Mouse (Mus musculus) adrenal gland (tissue): ENCODE measurements around the gene Tlk1.

Experiments used
- intact Hi-C: fragments of 180-260 bp; cut with DNase I; formaldehyde crosslinking; loops from one replicate; pipeline ENCODE4 v1.15.1; 2025

Tlk1 gene

DNA sequence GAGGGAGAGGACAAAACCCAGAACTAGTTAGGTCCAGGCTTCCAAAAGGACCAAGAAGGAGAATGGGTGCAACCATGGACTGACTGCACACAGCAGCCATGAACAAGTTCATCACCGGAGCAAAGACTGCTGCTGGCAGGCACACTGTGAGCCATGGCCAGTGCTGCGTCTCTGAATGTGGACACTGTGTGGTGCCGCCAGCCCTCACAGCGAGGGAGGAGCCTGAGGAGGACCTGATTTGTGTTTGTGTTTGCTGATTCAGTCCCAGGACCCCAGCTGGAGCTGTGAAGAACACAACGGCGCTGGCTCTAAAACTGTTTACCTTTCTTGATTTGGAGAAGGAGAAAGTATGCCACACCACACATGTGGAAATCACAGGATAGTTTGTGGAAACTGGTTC, 22.9 kb downstream of the Tlk1 start:
- intact Hi-C loops: no loop called here

DNA sequence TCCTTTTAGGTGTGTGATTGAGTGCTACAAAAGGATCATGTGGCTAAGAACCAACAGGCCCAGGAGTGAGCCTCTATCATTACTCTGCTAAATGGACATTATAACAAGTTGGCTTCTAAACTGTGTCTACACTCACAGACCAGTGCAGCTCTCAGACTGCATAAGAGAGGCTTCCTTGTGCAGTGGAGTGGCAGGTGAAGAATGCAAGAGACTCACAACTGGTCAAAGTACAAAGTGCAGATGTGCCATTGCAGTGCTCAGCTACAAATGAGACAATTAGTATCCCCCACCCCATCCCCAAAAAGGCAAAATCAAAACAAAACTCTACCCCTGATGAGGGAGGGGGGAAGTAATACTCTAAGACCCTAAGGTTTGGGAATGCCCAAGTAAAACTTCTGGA, 24.0 kb downstream of the Tlk1 start:
- intact Hi-C loops: no loop called here

DNA sequence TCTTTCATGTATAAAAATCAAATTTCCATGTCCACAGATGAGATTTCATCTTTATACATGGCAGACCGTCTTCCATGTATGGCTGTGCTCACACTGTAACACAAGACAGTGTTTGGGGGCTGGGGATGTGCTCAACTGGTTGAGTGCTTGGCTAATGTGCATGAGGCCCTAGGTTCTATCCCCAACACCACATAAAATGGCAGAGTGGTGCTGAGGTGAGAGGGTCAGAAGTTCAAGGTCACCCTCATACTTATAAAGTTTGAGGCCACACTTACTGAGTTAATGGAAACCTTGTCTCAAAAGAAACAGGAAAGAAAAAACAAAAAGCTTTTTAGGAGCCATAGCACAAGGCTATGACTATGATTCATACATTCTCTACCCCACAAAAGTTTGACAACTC, 25.1 kb downstream of the Tlk1 start:
- intact Hi-C loops: no loop called here

DNA sequence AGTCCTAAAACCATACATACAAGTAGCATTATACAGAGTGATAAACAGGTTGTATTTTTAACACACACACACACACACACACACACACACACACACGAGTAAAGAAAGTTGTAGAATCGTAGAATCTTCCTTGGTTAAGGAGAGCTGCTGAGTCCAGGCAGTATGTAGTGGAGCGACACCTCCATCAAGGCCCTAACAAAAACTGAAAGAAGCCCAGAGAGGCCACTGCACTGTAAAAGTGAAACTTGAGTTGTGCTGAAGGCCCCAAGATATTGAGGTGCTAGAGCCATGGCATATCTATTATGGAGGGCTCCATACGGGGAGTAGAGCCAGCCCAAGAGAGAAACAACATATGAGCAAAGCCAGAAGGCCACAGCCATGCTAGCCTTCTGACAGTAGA, 32.3 kb downstream of the Tlk1 start:
- intact Hi-C loops: no loop called here

- intact Hi-C loops: no loop called here
Observed at GRCm38 (mm10) chr2:70790246-70790645, 35.3 kb downstream of the Tlk1 start.

DNA sequence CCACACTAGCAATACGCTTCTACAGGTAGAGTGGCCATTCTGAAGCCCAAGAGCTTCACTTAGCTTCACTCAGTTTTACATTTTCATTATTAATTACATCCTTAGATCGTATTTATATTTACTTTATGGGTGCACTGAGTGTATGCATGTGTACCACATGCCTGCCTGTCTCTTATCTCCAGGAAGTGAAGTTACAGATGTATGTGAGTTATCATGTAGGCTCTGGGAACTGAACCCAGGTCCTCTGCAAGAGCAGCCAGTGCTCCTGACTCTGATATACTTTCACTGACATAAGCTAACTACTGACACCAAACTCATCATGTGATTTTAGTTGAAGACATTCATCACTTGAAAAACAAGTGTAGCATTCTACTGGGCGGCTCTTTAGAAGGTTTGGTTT, 36.2 kb downstream of the Tlk1 start:
- intact Hi-C loops: no loop called here

GRCm38 (mm10) chr2:70784447-70784846, 41.1 kb downstream of the Tlk1 start:
- intact Hi-C loops: no loop called here

DNA sequence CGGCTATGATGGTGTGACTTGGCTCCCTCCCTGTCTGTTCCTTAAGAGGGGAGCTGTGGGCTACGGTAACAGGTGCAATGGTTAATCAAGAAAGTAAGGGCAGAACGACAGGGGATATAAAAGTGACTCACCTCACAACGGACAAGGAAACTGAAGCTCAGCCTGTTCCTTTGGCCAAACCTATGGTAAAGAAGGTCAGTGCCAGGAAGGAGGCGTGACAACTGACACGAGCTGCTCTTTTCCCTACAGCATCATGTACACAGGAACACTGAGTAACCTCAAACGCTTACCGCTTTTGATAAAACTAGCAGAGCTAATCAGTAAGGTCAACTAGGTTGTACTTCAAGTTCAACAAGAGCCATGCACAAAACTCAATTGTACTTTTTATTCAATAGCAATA, 42.0 kb downstream of the Tlk1 start:
- intact Hi-C loops: no loop called here

GRCm38 (mm10) chr2:70779634-70780033, 45.9 kb downstream of the Tlk1 start:
- intact Hi-C loops: loop anchor here (5.0 kb wide), 1 partner anchor 253 kb away; no protein-coding TSS in a partner anchor

DNA sequence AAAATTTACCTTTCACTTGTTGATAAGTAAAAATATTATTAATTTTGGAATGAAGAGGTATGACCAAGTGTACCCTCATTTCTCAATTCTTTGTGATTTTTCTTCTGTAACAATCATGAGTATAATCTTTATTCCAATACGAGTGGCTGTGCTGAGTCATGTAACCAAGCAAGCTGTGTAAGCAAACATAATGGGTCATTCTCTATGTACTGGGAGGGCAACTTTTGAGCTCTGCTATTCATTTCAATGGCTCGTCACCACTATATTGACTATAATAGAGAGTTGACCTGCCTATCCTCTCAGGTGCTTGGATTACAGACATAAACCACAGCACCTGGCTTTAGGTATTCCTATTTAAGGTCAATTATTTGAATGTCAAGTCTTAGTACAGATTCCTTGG, 48.8 kb downstream of the Tlk1 start:
- intact Hi-C loops: loop anchor here (5.0 kb wide), 1 partner anchor 256 kb away; no protein-coding TSS in a partner anchor

- intact Hi-C loops: no loop called here
Observed at GRCm38 (mm10) chr2:70764734-70765133, 60.8 kb downstream of the Tlk1 start.

DNA sequence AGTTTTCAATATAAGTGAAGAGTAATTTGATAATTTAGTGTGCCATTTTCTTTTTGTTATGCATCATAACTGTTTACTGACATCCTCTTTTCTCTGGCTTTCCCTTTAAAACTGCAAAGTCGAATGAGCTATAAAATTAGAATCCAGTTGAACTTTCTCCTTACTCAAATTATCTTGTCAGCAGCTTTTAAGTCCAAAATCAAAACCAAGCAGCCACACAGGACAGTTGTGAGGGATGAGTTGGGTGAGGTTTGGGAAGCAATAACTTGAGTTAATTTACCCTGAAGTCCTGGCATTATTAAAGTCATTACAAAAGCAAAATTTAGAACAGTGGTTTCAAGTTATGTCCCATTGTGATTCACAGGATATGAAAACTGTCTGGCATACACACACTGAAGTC, 62.8 kb downstream of the Tlk1 start:
- intact Hi-C loops: no loop called here

DNA sequence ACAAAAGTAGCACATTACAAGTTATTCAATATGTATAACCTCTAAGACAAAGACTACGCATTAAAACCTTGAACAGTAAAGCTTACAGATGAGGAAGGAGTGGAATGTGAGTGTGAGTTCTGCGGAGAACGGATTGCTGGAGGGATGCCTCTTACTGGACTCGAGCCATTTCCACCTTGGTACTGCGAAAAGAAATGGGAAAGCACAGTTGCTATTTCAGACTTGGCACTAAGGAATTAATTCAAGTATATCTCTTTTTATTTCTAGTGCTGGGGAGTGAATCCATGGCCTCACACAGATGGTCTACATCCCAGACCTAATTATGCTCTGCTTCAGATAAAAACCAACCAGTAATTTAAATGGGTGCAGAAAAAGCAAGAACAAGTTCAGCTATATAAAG, 73.4 kb downstream of the Tlk1 start:
- intact Hi-C loops: no loop called here

GRCm38 (mm10) chr2:70751655-70752054, 73.9 kb downstream of the Tlk1 start:
- intact Hi-C loops: no loop called here

DNA sequence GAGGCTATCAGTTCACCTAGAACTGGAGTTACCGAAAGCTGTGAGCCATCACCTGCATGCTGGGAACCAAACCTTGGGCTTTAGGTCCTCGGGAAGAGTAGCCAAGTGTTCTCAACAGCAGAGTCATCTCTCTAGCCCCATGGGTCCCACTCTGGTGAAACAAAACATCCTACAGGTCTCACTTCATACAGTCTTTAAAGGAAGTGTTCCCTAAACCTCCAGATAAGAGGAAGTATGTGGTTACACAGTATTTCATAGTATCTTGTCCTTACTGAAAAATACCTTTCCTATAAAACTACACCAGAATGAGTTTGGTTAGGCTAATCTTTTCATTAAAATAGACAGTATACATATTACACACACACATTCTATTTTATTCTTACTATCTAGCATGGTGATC, 82.9 kb downstream of the Tlk1 start:
- intact Hi-C loops: no loop called here

- intact Hi-C loops: no loop called here
Observed at GRCm38 (mm10) chr2:70741901-70742300, 83.6 kb downstream of the Tlk1 start.

DNA sequence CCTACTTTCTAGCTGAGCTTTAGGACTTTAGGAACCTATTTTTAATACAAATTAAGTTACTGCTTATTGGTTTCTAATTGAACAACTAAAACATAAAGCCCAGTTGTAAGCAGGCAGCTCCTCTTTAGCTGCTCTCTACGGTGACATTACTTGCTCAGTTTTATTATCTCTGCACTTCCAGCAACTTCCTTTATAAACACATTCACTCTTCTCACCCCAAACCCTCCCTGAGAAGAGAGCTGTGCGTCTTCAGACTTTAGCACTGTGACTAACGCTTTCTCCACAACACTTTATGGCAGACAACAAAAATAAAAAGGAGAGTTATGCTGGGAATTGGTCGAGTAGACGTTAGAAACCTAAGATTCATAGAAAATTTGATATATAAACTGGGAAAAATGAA, 89.5 kb downstream of the Tlk1 start:
- intact Hi-C loops: no loop called here

DNA sequence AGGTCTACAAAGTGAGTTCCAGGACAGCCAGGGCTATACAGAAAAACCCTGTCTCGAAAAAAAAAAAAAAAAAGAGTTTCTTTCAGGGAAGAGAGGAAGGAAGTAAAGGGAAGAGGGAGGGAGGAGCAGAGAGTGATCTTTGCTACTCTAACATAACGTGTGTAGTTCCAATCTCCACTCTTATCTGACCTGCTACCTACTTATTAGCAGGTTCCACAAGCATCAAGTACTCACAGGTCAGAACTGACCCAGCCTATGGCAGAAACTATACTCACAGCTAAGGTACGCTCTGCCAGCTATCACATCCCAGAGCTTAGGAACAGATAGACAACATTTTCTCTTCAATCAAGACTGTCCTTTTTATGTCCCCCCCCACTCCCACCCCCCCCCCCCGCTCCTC, 90.0 kb downstream of the Tlk1 start:
- intact Hi-C loops: no loop called here

DNA sequence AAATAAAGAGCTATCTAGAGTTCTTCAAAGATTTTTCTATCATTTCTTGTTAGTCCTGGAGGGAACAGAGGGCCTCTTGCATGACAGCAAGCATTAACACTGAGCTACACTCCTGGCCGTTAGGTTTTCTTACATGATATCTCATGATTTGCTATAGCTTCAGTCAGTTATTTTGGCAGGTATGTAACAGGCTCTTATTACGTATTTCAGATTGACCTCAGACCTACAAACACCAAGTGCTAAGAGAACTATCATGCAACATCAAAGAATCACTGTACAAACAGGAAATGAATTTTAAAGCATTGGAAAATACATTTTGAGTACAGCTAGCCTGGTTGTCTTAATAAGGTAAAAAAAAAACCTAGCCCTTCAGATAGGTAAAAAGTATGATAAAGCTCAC, 98.4 kb downstream of the Tlk1 start:
- intact Hi-C loops: no loop called here

DNA sequence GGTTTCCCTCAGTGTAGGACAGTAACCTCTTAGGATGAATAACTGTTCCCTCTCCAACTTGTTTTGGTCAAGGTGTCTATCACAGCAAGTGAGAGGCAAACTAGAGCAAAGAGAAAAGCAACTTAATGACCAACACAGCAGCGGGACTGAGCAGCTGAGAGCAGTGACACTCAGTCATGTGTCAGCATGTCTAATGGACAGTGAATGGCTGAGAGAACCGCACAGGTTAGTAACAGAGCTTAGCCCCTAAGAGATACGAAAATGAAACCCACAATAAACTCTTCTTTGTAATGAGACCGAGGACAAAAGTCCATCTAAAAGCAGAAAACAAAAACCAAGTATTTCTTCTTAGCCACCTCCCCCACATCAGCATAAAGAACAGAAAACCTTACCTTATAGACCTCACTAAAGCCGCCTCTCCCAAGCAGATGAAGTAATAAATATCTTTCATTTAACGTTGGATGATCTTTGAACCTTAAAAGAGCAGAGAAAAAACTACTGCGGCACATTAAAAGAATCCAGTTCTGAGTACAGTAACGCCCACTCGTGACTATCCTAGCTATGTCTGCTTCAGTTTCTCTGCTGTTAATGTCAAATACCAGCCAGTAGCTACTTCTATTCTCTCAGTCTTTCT, 101.8 kb downstream of the Tlk1 start:
- intact Hi-C loops: no loop called here

GRCm38 (mm10) chr2:70710878-70711277, 114.7 kb downstream of the Tlk1 start:
- intact Hi-C loops: no loop called here

GRCm38 (mm10) chr2:70710236-70710635, 115.3 kb downstream of the Tlk1 start:
- intact Hi-C loops: no loop called here

DNA sequence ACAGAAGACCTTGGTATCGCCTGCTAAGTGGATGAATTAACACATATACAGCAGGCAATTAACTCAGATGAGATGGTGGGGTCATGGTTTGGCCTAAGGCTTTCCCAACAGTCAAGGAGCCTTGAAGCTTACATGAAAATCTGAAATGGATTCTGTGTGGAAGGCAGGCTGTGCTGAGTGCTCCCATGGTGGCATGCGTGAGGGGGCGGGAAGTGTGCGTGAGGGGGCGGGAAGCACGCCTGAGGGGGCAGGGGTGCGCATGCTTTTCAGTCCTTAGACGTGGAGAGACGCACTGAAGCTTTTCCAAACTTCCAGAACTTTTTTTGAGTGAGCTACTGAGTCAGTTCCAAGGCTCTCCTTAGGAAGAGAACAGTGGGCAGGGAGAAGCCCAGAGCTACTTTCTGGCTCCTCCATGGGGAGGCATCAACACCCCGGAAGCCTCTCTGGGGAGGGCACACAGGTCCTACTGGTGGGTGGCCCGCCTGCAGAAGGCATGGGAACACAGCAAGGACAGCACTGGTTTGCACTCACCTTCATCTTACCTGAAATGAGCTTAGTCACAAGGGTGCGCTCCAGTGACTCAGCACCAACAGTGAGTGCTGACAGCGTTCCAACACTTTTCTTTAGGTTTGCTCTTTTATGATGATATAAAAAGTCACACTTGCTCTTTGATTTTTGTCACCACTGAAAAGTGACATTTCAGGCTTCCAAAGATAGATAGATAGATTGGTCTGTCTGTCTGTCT, 116.4 kb downstream of the Tlk1 start:
- intact Hi-C loops: loop anchor here (5.0 to 10.0 kb wide), 2 partner anchors 116 to 328 kb away; partner anchors contain the start of gene Tlk1
